Mouse (Mus musculus): ENCODE data around the gene Epb41l4b. TPM values are rescaled to one million over a fixed set of nuclear protein-coding genes. Genes with fewer than 3 reads are reported as not detected.
A peak's percentile ranks its signal among the peaks of the same experiment; 100 is the strongest.

Gene Epb41l4b
- total RNA-seq, 2 experiments from 2014 or later: 1.7 TPM; not detected in 1

DNA sequence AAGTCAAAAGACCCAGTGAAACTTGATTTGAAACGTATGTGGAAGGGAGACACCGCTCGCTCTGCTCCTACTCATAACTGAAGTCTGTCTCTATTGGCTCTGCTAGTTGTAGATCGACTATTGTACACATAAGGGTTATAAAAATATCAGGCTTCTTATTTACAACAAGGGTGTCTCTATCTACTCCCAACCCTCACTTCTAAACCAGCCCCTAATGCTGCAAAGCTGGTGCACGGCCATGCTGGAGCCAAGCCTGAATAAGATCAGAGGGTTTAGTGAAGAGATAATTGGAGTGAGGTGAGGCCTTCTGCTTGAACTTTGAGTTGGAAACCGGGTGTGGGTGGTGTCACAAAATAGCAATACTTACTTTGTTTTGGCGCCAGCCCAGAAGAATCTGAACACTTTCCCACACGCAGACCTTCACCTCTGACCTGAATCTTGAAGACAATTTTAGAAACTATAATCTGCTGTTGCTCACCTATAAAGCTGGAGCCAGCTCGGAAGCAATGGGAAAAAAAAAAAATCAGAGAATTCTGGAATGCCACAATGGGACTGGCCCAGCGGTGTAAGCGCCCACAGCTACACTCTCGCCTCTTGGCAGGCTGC, 181.8 kb downstream of the Epb41l4b start:
- ATAC-seq (replicated peaks; ENCODE audit: low FRiP score, poor library complexity, severe bottlenecking): no peak

DNA sequence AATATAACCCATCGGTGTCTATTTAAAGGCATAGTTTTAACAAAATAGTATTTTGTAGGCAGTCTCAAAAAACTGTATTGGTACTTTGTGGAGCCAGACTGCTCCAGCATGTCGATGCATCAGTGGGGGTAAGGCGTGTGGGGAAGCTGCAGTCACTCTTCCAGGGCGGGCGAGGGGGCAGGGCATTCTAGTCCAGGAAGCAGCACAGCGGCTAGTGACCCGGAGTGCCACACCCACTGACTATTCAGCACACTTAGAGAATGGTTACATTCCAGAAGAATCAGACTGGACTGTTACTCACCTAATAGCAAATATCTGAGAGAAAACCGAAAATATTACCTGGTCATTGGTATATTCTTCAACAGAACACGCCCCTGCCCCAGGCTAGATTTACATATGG, 185.7 kb downstream of the Epb41l4b start:
- ATAC-seq (replicated peaks; ENCODE audit: low FRiP score, poor library complexity, severe bottlenecking): no peak

DNA sequence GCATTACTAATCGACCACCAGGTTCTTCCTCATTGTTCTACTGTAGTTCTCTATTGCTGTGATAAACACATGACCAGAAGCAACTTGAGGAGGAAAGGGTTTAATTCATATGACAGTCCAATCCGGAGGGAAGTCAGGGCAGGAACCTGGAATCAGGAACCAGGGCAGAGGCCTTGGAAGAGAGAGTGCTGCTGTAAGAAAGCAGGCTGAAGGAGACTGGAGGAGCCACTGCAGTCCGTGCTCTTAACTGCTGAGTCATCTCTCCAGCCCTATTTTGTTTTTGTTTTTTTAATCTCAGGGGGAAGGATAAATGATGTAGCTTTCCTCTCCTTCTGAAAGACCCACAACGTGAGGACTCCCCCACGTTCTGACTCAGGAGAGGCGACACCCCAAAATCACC, 190.0 kb downstream of the Epb41l4b start:
- no peak for ATAC-seq (replicated peaks; ENCODE audit: low FRiP score, poor library complexity, severe bottlenecking)

DNA sequence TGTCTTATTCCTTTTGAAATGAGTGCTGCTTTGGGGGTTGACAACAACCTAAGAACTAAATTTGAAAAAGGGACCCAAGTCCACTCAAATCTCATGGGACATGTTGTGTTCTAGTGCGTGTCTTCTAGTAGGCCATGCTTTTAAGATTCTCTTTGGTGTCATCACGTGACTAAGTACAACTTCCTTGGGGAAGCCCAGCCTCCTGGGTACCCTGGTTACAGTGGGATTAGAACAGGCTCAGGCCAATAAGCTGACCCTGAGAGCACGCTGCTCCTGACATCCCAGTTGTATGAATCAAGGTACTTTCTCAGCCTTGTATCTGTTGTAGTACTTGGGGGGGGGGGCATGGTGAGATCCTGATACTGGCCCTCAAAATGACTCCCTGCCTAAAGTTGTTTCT, 191.5 kb downstream of the Epb41l4b start:
- no peak for ATAC-seq (replicated peaks; ENCODE audit: low FRiP score, poor library complexity, severe bottlenecking)

DNA sequence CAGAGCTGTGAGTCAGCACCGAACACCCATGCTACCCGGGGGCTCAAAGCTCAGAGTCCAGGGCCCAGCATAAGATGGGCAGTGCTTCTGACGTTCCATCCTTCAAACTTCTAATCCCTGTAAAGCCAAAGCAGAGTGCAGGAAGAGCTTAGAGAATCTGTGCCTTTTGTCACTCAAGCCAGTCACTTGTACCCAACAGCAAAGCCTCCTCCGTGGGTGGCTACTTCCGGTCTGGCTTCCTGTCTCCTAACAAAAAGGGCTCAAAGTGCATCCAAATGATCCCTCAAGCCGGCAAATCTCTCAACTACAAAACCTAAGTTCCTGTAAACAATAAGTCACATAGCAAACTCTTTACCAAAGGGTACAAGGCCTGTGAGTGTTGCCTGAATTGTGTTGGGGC, 193.7 kb downstream of the Epb41l4b start:
- ATAC-seq (replicated peaks; ENCODE audit: low FRiP score, poor library complexity, severe bottlenecking): no peak

DNA sequence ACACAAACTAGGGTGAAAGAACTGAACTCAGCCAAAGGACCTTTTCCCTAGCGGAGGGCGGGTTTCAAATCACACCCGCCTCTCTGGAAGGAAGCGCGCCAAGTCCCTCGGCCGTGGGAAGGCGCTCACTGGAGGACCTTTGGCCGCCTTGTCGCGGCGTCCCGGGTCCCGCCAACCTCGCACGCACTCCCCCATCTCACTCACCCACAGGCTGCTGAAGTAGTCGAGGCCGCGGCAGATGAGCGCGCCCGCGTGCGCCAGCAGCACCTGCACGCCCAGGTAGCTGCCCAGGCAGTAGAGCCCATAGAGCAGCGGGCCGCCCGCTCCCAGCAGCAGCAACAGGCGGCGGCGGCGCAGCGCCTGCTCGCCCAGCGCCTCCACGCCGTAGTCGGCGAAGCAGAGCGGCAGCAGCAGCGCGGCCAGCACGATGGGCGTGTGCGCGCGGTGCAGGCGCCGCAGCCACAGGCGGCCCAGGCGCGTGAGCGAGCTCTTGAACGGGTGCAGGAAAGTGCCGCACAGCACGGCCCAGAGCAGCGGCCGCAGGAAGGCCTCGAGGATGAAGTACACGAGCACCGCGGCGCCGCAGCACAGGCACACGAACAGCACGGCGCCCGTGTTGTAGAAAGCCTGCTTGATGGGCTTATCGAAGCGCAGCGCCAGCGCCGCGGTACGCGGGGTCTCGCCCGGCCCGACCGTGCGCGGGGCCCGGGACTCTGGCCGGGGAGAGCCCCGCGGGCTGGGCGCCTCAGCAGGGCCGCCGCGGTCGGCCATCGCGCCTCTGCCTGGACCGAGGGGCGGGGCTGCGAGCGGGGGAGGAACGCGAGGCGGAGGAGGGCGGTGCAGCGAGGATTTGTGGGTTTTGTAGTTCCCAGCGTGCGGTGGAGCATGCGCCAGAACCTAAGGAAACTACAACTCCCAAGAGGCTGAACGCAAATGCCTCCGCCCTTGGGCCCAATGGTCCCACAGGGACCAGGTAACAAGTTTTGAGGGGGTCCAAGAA, 196.3 kb downstream of the Epb41l4b start, which contains the start of gene Tmem245:
TSS of gene Tmem245 (minus strand) at position 797 of the 1,000 bp plus-strand sequence.
- peak; percentile 95 for ATAC-seq (replicated peaks; ENCODE audit: low FRiP score, poor library complexity, severe bottlenecking)

DNA sequence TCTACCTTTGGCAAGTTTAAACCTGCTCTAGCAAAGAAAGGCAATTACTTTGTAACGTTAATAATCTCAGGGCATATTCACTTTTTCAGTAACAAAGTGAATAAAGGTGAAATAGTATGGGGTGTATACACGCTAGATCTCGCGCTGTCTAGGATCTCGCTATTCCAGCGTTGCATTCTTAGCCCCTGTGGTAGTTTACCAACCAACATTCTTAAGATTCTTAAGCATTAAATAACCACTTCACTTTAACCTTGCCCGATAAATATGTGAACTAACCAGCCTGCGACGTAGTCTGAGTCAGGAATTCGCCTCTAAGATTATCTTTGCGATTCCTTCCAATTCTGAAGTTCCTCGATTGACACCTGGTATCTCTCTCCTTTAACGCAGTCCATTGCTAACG, 197.1 kb downstream of the Epb41l4b start:
- no peak for ATAC-seq (replicated peaks; ENCODE audit: low FRiP score, poor library complexity, severe bottlenecking)

DNA sequence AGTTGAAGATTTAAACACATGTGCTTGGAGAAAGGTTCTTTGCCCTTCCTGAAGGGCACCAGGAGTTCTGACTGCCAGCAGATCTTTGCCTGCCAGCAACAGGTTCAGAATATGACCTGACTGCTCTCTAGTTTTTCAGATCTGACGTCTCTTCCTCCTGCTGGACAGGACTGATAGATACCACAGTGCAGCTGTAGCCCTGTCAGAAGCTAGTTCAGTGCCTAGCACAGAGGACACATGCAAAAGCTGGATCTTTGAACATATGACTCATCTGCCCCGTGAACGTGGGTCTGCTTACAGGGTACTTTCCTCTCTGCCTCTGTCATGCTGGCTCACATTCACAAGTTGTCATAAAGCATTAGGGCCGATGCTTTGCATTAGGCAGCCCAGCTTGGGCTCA, 199.0 kb downstream of the Epb41l4b start:
- no peak for ATAC-seq (replicated peaks; ENCODE audit: low FRiP score, poor library complexity, severe bottlenecking)

DNA sequence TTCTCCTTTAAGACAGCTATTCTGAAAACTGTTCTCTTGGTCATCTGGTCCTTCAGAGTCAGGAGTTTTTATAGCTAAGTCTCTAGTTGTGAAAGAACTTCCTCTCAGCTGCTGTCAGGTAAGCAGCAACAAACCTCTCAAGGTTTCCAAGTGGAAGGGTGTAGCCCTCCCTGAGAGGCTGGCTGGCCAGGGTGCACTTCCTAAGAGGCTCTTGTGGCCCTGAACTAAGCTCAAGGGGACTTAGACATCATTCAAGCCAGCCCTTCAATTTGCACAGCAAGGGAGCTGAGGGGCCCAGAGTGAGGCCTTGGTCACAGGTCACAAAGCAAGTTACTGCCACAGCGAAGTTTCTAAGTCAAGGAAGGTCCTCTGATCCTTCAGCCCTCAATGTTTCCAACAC, 200.0 kb downstream of the Epb41l4b start:
- no peak for ATAC-seq (replicated peaks; ENCODE audit: low FRiP score, poor library complexity, severe bottlenecking)

DNA sequence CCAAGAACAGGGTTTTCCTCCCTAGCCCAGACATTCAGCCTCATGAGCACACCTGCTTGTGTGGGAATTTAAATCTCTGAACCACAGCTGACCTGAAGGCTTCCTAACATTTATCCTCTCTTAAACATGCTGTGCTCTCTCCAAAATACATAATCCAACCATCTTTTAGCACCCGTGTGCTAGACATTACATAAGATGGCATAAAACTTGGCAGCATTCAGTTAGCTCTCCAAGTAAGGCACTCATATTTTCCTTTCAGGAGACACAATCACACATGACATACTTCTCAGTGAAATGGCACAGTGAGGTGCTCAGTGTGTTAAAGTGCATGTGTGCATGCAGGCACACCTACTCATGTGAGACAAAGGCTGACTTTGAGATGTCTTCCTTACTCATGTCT, 200.7 kb downstream of the Epb41l4b start:
- no peak for ATAC-seq (replicated peaks; ENCODE audit: low FRiP score, poor library complexity, severe bottlenecking)

Other genes with a start within 250 kb of the Epb41l4b start
- gene Tmem245, start 196.0 kb downstream of the Epb41l4b start, total RNA-seq (2015; ENCODE audit: low replicate concordance): 5.4 and 7.5 TPM in 2 replicates
- 0.68 and 3.2 TPM in 2 replicates for gene Tmem245, start 196.0 kb downstream of the Epb41l4b start, total RNA-seq (2017; ENCODE audit: low replicate concordance)
- not detected in 2 replicates for gene Frrs1l, start 153.0 kb downstream of the Epb41l4b start, total RNA-seq (2015; ENCODE audit: low replicate concordance)
- gene Frrs1l, start 153.0 kb downstream of the Epb41l4b start, total RNA-seq (2017; ENCODE audit: low replicate concordance): not detected in 2 replicates
- 4.7 TPM in 1 of 2 replicates, not detected in the other for gene Ptpn3, start 158.4 kb upstream of the Epb41l4b start, total RNA-seq (2015; ENCODE audit: low replicate concordance)
- 0.26 and 1.4 TPM in 2 replicates for gene Ptpn3, start 158.4 kb upstream of the Epb41l4b start, total RNA-seq (2017; ENCODE audit: low replicate concordance)

Measured in erythroid progenitor cell, adult 5-6 weeks (primary cell).